Mouse (Mus musculus): Measurements from ENCODE around the gene Smim11.

Smim11 gene

GRCm38 (mm10) chr16:92320361-92320760 lies 19.3 kb downstream of the Smim11 start:
- no peak for DNase-seq (ENCODE audit: low spot score)

- no peak for DNase-seq (ENCODE audit: low spot score)
These were observed 20.3 kb downstream of the Smim11 start, which contains the start of gene Fam243 for GRCm38 (mm10) chr16:92321341-92321740. Gene Fam243, minus strand, starts transcription at chr16:92321441.

GRCm38 (mm10) chr16:92324309-92325061 lies 23.4 kb downstream of the Smim11 start:
- DNase-seq (ENCODE audit: low spot score), result peak; percentile 28

- DNase-seq (ENCODE audit: low spot score), result no peak
These were observed 23.9 kb downstream of the Smim11 start for GRCm38 (mm10) chr16:92325062-92325406.

- no peak for DNase-seq (ENCODE audit: low spot score)
These were observed 26.8 kb downstream of the Smim11 start for GRCm38 (mm10) chr16:92327911-92328310.

GRCm38 (mm10) chr16:92330966-92331365 lies 29.9 kb downstream of the Smim11 start:
- DNase-seq (ENCODE audit: low spot score), result no peak

GRCm38 (mm10) chr16:92334600-92334999 lies 33.5 kb downstream of the Smim11 start:
- peak; percentile 28 for DNase-seq (ENCODE audit: low spot score)

- peak; percentile 96 for DNase-seq (ENCODE audit: low spot score)
These were observed 35.2 kb downstream of the Smim11 start for GRCm38 (mm10) chr16:92336280-92336679.

- peak; percentile 86 for DNase-seq (ENCODE audit: low spot score)
These were observed 39.8 kb downstream of the Smim11 start for GRCm38 (mm10) chr16:92340612-92341511.

GRCm38 (mm10) chr16:92345177-92345576 lies 44.1 kb downstream of the Smim11 start:
- no peak for DNase-seq (ENCODE audit: low spot score)

- peak; percentile 61 for DNase-seq (ENCODE audit: low spot score)
These were observed 45.3 kb downstream of the Smim11 start for GRCm38 (mm10) chr16:92346297-92346916.

- DNase-seq (ENCODE audit: low spot score), result no peak
These were observed 47.9 kb downstream of the Smim11 start for GRCm38 (mm10) chr16:92348941-92349340.

GRCm38 (mm10) chr16:92353295-92353694 lies 52.2 kb downstream of the Smim11 start:
- DNase-seq (ENCODE audit: low spot score), result no peak

GRCm38 (mm10) chr16:92353897-92354296 lies 52.8 kb downstream of the Smim11 start:
- DNase-seq (ENCODE audit: low spot score), result no peak

GRCm38 (mm10) chr16:92355366-92355765 lies 54.3 kb downstream of the Smim11 start:
- no peak for DNase-seq (ENCODE audit: low spot score)

GRCm38 (mm10) chr16:92355982-92356381 lies 54.9 kb downstream of the Smim11 start:
- no peak for DNase-seq (ENCODE audit: low spot score)

- no peak for DNase-seq (ENCODE audit: low spot score)
These were observed 55.9 kb downstream of the Smim11 start for GRCm38 (mm10) chr16:92357023-92357422.

GRCm38 (mm10) chr16:92357566-92357965 lies 56.5 kb downstream of the Smim11 start:
- peak; percentile 48 for DNase-seq (ENCODE audit: low spot score)

GRCm38 (mm10) chr16:92358734-92359133 lies 57.6 kb downstream of the Smim11 start:
- peak; percentile 56 for DNase-seq (ENCODE audit: low spot score)

- no peak for DNase-seq (ENCODE audit: low spot score)
These were observed 58.1 kb downstream of the Smim11 start, which contains the start of gene Kcne1 for GRCm38 (mm10) chr16:92359229-92359628. Gene Kcne1, minus strand, starts transcription at chr16:92359468.

GRCm38 (mm10) chr16:92360711-92361110 lies 59.6 kb downstream of the Smim11 start:
- no peak for DNase-seq (ENCODE audit: low spot score)
